Mouse (Mus musculus) liver, adult 2 months (tissue): Measurements from ENCODE around the gene Atp6v1a. TPM values are rescaled to one million over a fixed set of nuclear protein-coding genes. Genes with fewer than 3 reads are reported as not detected.

Source experiments
- DNase-seq: peaks from one replicate; pipeline ENCODE4 v3.0.0-alpha.2; 2011; ENCODE audit warnings: low read depth, low spot score; ENCODE audit errors: extremely low read depth
- H3K27ac ChIP-seq: fragments of 200-500 bp; replicated peaks from 2 replicates; pipeline ENCODE4 v1.5.1; 2012; ENCODE audit warnings: low read depth, mild to moderate bottlenecking, control low read depth, inconsistent platforms, low read length; ENCODE audit not compliant: insufficient read depth
- H3K27me3 ChIP-seq: fragments of 200-500 bp; 2 replicates; pipeline ENCODE4 v1.6.1; 2012; ENCODE audit warnings: mild to moderate bottlenecking, moderate library complexity, low read length, inconsistent platforms; ENCODE audit not compliant: control insufficient read depth, insufficient read depth
- H3K36me3 ChIP-seq: fragments of 200-500 bp; 2 replicates; pipeline ENCODE4 v1.6.1; 2012; ENCODE audit warnings: low read length, inconsistent platforms; ENCODE audit not compliant: control insufficient read depth, insufficient read depth
- H3K4me1 ChIP-seq: fragments of 200-500 bp; 2 replicates; pipeline ENCODE4 v1.6.1; 2011; ENCODE audit warnings: low read length; ENCODE audit not compliant: control insufficient read depth, insufficient read depth
- H3K4me3 ChIP-seq: fragments of 200-500 bp; 2 replicates; pipeline ENCODE4 v1.5.1; 2011; ENCODE audit warnings: low read depth, mild to moderate bottlenecking, control low read depth, low read length, moderate library complexity; ENCODE audit not compliant: insufficient read depth
- H3K79me2 ChIP-seq: fragments of 200-500 bp; 2 replicates; pipeline ENCODE4 v1.6.1; 2012; ENCODE audit warnings: inconsistent platforms, mild to moderate bottlenecking, low read length, moderate library complexity; ENCODE audit not compliant: control insufficient read depth, insufficient read depth
- H3K9ac ChIP-seq: fragments of 200-500 bp; 2 replicates; pipeline ENCODE4 v1.6.1; 2012; ENCODE audit warnings: low read depth, mild to moderate bottlenecking, control low read depth, inconsistent platforms, low read length
- CTCF ChIP-seq: fragments of 200-500 bp; IDR thresholded peaks from 2 replicates; pipeline ENCODE4 v1.5.1; 2011; ENCODE audit warnings: low read depth, low read length, control low read depth
- POLR2A ChIP-seq: fragments of 200-500 bp; IDR thresholded peaks from 2 replicates; pipeline ENCODE4 v1.6.1; 2011; ENCODE audit warnings: low read length, control low read depth; ENCODE audit not compliant: insufficient read depth; ENCODE audit errors: extremely low read depth
- WGBS: fragments of 180-500 bp; shearing (Covaris S2); methylation state at CpG from one replicate; pipeline ENCODE4 v1.1.7; 2018; 5-methylcytosine and 5-hydroxymethylcytosine counted together
- polyA plus RNA-seq: library from polyadenylated mRNA; depleted of rRNA; stranded (reverse); fragments of >200 nt; gene quantifications from 2 replicates; pipeline ENCODE4 v1.2.3, GENCODE M21; 2012
- total RNA-seq: library from RNA; depleted of rRNA; stranded (reverse); fragments of >200 nt; gene quantifications from 2 replicates; pipeline ENCODE4 v1.2.3, GENCODE M21; 2014

Gene Atp6v1a
- total and polyA plus RNA-seq, 2 experiments: 11.9 to 39.2 TPM

- no peaks in the 10 kb centered on the region for H3K36me3 ChIP-seq
- peak; percentile 61 for DNase-seq
- H3K4me3 ChIP-seq: no peak overlapping the region
- H3K4me1 ChIP-seq: peaks cover 12% of the 10 kb centered on the region
- 3% methylated on average over 6 of the region's 6 CpGs for WGBS
- no peak overlapping the region for H3K9ac ChIP-seq
- H3K27ac ChIP-seq: no peak overlapping the region
- peaks cover 8% of the 10 kb centered on the region; the same call in 1 of the 2 replicates for H3K79me2 ChIP-seq
- H3K27me3 ChIP-seq: no peaks in the 10 kb centered on the region
- TF ChIP-seq CTCF (no peak), POLR2A (no peak)
Measured at GRCm38 (mm10) chr16:44141483-44141882, 2.0 kb upstream of the Atp6v1a start.

- H3K79me2 ChIP-seq: peaks cover 8% of the 10 kb centered on the region; the same call in 1 of the 2 replicates
- peak overlapping the region; percentile 99 for H3K27ac ChIP-seq
- WGBS: 2% methylated on average over 28 of the region's 44 CpGs
- peak; percentile 89 for DNase-seq
- H3K27me3 ChIP-seq: no peaks in the 10 kb centered on the region
- no peaks in the 10 kb centered on the region for H3K36me3 ChIP-seq
- no peak for TF ChIP-seq POLR2A
- peak; percentile 43 for TF ChIP-seq CTCF
- peak overlapping the region; percentile 96 for H3K9ac ChIP-seq
- peaks cover 16% of the 10 kb centered on the region for H3K4me1 ChIP-seq
- H3K4me3 ChIP-seq: peak overlapping the region; percentile 100
Measured at GRCm38 (mm10) chr16:44140186-44140787, 782 bp upstream of the Atp6v1a start.

GRCm38 (mm10) chr16:44138979-44139535 lies 448 bp downstream of the Atp6v1a start:
- Histone ChIP-seq H3K27ac (peak overlapping the region; percentile 99), H3K4me3 (peak overlapping the region; percentile 99), H3K79me2 (peaks cover 8% of the 10 kb centered on the region; the same call in 1 of the 2 replicates), H3K27me3 (no peaks in the 10 kb centered on the region), H3K9ac (peak overlapping the region; percentile 97), H3K36me3 (no peaks in the 10 kb centered on the region), H3K4me1 (peaks cover 16% of the 10 kb centered on the region)
- WGBS: under 1% methylated on average over 25 of the region's 25 CpGs
- peak; percentile 93 for DNase-seq
- TF ChIP-seq POLR2A (no peak; the same call in 1 of the 2 replicates), CTCF (no peak)

- WGBS: under 1% methylated on average over 24 of the region's 24 CpGs
- peaks cover 8% of the 10 kb centered on the region; the same call in 1 of the 2 replicates for H3K79me2 ChIP-seq
- H3K36me3 ChIP-seq: no peaks in the 10 kb centered on the region
- peak overlapping the region; percentile 99 for H3K27ac ChIP-seq
- H3K9ac ChIP-seq: peak overlapping the region; percentile 97
- peaks cover 17% of the 10 kb centered on the region for H3K4me1 ChIP-seq
- H3K4me3 ChIP-seq: peak overlapping the region; percentile 99
- peak; percentile 83; the same call in 1 of the 2 replicates for TF ChIP-seq POLR2A
- no peak for TF ChIP-seq CTCF
- no peak for DNase-seq
- H3K27me3 ChIP-seq: no peaks in the 10 kb centered on the region
Measured at GRCm38 (mm10) chr16:44138377-44138978, 1.0 kb downstream of the Atp6v1a start.

- peak overlapping the region; percentile 83 for H3K27ac ChIP-seq
Measured at GRCm38 (mm10) chr16:44136511-44137021, 2.9 kb downstream of the Atp6v1a start.

More at GRCm38 (mm10) chr16:44136511-44137021, 2.9 kb downstream of the Atp6v1a start:
- Histone ChIP-seq H3K9ac (no peak overlapping the region), H3K27me3 (no peaks in the 10 kb centered on the region), H3K4me3 (no peak overlapping the region), H3K4me1 (peaks cover 11% of the 10 kb centered on the region), H3K79me2 (peaks cover 8% of the 10 kb centered on the region; the same call in 1 of the 2 replicates), H3K36me3 (no peaks in the 10 kb centered on the region)
- WGBS: 16% methylated on average over 6 of the region's 6 CpGs
- TF ChIP-seq POLR2A (no peak), CTCF (no peak)
- peak; percentile 70 for DNase-seq
